18 mouse cellular contexts compared by ENCODE assay signal in genomic region chr11:119833311-119833710, GRCm38 (mm10).
DNase-seq lines count a peak whose midpoint lies in the region; ATAC-seq and TF ChIP-seq lines count a peak whose summit lies in the region.
"Had no signal": no experiment of that assay in that cellular context is flagged by ENCODE, and none has a peak within 500 bp of the region (broad histone marks: within the 10 kb centered on the region; RNA-seq: fewer than 3 reads in every experiment).

No protein-coding gene starts in this region.

- H3K4me1 ChIP-seq in forebrain, embryonic 14.5 days (ENCODE audit: control insufficient read depth, insufficient read depth, low read length), result no peaks in the 10 kb centered on the region; the same call in 1 of the 2 replicates
- H3K4me1 ChIP-seq in forebrain, embryonic 11.5 days (replicated peaks; ENCODE audit: control insufficient read depth, insufficient read depth, low read length), result peaks cover 4% of the 10 kb centered on the region; the same call in 1 of the 2 replicates
- peaks cover 8% of the 10 kb centered on the region for H3K4me1 ChIP-seq in testis, adult 2 months (ENCODE audit: control insufficient read depth, insufficient read depth, low read length)
- H3K4me1 ChIP-seq: embryonic facial prominence, embryonic 12.5 days; forebrain, embryonic 15.5 days had no signal

- no peak overlapping the region for H3K27ac ChIP-seq in forebrain, embryonic 14.5 days (ENCODE audit: low read depth, low read length)
- H3K27ac ChIP-seq in forebrain, embryonic 11.5 days (ENCODE audit: low read depth, low read length), result no peak overlapping the region
- no peak overlapping the region for H3K27ac ChIP-seq in testis, adult 2 months (ENCODE audit: control insufficient read depth, insufficient read depth, low read depth, low read length)
- H3K27ac ChIP-seq in gastrocnemius, adult 2 months, result no peak overlapping the region
- H3K27ac ChIP-seq: embryonic facial prominence, embryonic 10.5 days; embryonic facial prominence, embryonic 12.5 days; forebrain, embryonic 15.5 days had no signal

- H3K27me3 ChIP-seq in forebrain, embryonic 14.5 days (replicated peaks; ENCODE audit: control insufficient read depth, insufficient read depth, low read length), result no peaks in the 10 kb centered on the region
- no peaks in the 10 kb centered on the region for H3K27me3 ChIP-seq in forebrain, embryonic 11.5 days (ENCODE audit: control insufficient read depth, insufficient read depth, low read length)
- no peaks in the 10 kb centered on the region for H3K27me3 ChIP-seq in testis, adult 2 months (ENCODE audit: control insufficient read depth, insufficient read depth, low read length)
- H3K27me3 ChIP-seq: embryonic facial prominence, embryonic 12.5 days; forebrain, embryonic 15.5 days had no signal

- 0 out of 2 replicates have a peak, but pooled peaks cover 6% of the 10 kb centered on the region for H3K36me3 ChIP-seq in forebrain, embryonic 14.5 days (ENCODE audit: control insufficient read depth, insufficient read depth, low read length)
- no peaks in the 10 kb centered on the region for H3K36me3 ChIP-seq in forebrain, embryonic 11.5 days (ENCODE audit: control insufficient read depth, insufficient read depth, low read length)
- H3K36me3 ChIP-seq in testis, adult 2 months (ENCODE audit: control insufficient read depth, insufficient read depth, low read length), result no peaks in the 10 kb centered on the region

- TF ChIP-seq CTCF in testis, adult 2 months (IDR thresholded peaks at IDR 0.05; ENCODE audit: control insufficient read depth, insufficient read depth, insufficient replicate concordance, low read depth, low read length), result no peak
- no peak for TF ChIP-seq CTCF in brain, embryonic 14.5 days (IDR thresholded peaks at IDR 0.05; ENCODE audit: borderline replicate concordance, extremely low read depth, insufficient read depth, insufficient read length)
- no peak for TF ChIP-seq CTCF in gastrocnemius, adult 2 months (IDR thresholded peaks at IDR 0.05)

- ATAC-seq in forebrain, embryonic 14.5 days, result no peak
- ATAC-seq in forebrain, embryonic 11.5 days (replicated peaks; ENCODE audit: low FRiP score), result no peak
- ATAC-seq: forebrain, embryonic 15.5 days; forebrain, postnatal 0 days had no signal

- DNase-seq in forebrain, embryonic 14.5 days (ENCODE audit: low spot score), result peak; percentile 68
- DNase-seq in forebrain, embryonic 11.5 days (ENCODE audit: low spot score), result no peak
- no peak for DNase-seq in testis, postnatal 14 days (ENCODE audit: low spot score)
- peak; percentile 75 for DNase-seq in brain, embryonic 14.5 days (ENCODE audit: low read depth)
- no peak for DNase-seq in gastrocnemius, adult 2 months
- DNase-seq: adrenal gland, adult 2 months; adrenal gland, postnatal 10 days; adrenal gland, postnatal 25 days; cerebellum, adult 11-12 months; cerebellum, adult 2 months; cerebellum, adult 9-10 months; cerebellum, postnatal 10 days; cerebellum, postnatal 25 days; forebrain, postnatal 0 days had no signal

- intact Hi-C loops in gastrocnemius, adult 2 months (cut with DNase I), result no loop called here

- H3K9me3 ChIP-seq in forebrain, embryonic 14.5 days (replicated peaks; ENCODE audit: control insufficient read depth, low read length), result no peaks in the 10 kb centered on the region
- no peaks in the 10 kb centered on the region for H3K9me3 ChIP-seq in forebrain, embryonic 11.5 days (ENCODE audit: control insufficient read depth, low read length)
- H3K9me3 ChIP-seq: embryonic facial prominence, embryonic 10.5 days; embryonic facial prominence, embryonic 12.5 days; forebrain, embryonic 15.5 days had no signal

- H3K4me3 ChIP-seq in forebrain, embryonic 14.5 days (ENCODE audit: low read depth, low read length), result no peak overlapping the region
- no peak overlapping the region for H3K4me3 ChIP-seq in forebrain, embryonic 11.5 days (ENCODE audit: low read depth, low read length)
- H3K4me3 ChIP-seq in testis, adult 2 months (ENCODE audit: control insufficient read depth, low read depth, low read length), result peak overlapping the region; percentile 77
- no peak overlapping the region for H3K4me3 ChIP-seq in gastrocnemius, adult 2 months
- H3K4me3 ChIP-seq: embryonic facial prominence, embryonic 10.5 days; embryonic facial prominence, embryonic 12.5 days; forebrain, embryonic 15.5 days had no signal

- H3K9ac ChIP-seq in forebrain, embryonic 14.5 days (ENCODE audit: low read length), result no peak overlapping the region
- no peak overlapping the region for H3K9ac ChIP-seq in forebrain, embryonic 11.5 days (ENCODE audit: low read length)
- H3K9ac ChIP-seq: embryonic facial prominence, embryonic 12.5 days; forebrain, embryonic 15.5 days; forebrain, postnatal 0 days had no signal

- no peak overlapping the region for H3K4me2 ChIP-seq in forebrain, embryonic 14.5 days (ENCODE audit: low read length)
- no peak overlapping the region for H3K4me2 ChIP-seq in forebrain, embryonic 11.5 days (ENCODE audit: low read depth, low read length, severe bottlenecking)
- H3K4me2 ChIP-seq: embryonic facial prominence, embryonic 12.5 days; forebrain, embryonic 15.5 days had no signal

- TF ChIP-seq POLR2A in testis, adult 2 months (IDR thresholded peaks at IDR 0.05; ENCODE audit: control insufficient read depth, low read depth, low read length), result no peak
- TF ChIP-seq POLR2A in brain, embryonic 14.5 days (IDR thresholded peaks at IDR 0.05; ENCODE audit: borderline replicate concordance, extremely low read depth, insufficient read depth, insufficient read length, poor library complexity, severe bottlenecking), result no peak

Comparison
In these comparisons a context has a peak if more than half of its experiments do, and no peak if none do; other contexts are left out.
1. DNase-seq: peak in forebrain, embryonic 14.5 days (single experiment) and brain, embryonic 14.5 days (single experiment); none in forebrain, embryonic 11.5 days (single experiment), testis, postnatal 14 days (single experiment) and gastrocnemius, adult 2 months (single experiment).